Mouse (Mus musculus) limb, embryonic 14.5 days (tissue): ENCODE measurements around the gene Ccdc38. TPM values are rescaled to one million over a fixed set of nuclear protein-coding genes. Genes with fewer than 3 reads are reported as not detected.

Experiments used
- ATAC-seq: fragments of 200-750 bp; cut with Nextera tagmentation; 2 replicates; pipeline ENCODE4 v1.8.0; 2017; ENCODE audit warnings: low read depth, moderate number of reproducible peaks, moderate TSS enrichment; ENCODE audit not compliant: low FRiP score
- DNase-seq: peaks from one replicate; pipeline ENCODE4 v3.0.0-alpha.2; 2015; ENCODE audit warnings: low spot score
- H3K27ac ChIP-seq: fragments of 300-500 bp; sonication (generic); replicated peaks from 2 replicates; pipeline ENCODE4 v1.5.1; 2014; ENCODE audit warnings: low read depth, mild to moderate bottlenecking, low read length, moderate library complexity, mixed read lengths
- H3K27me3 ChIP-seq: fragments of 300-500 bp; sonication (generic); 2 replicates; pipeline ENCODE4 v1.6.1; 2014; ENCODE audit warnings: low read length, mixed read lengths; ENCODE audit not compliant: control insufficient read depth, insufficient read depth
- H3K36me3 ChIP-seq: fragments of 300-500 bp; sonication (generic); 2 replicates; pipeline ENCODE4 v1.6.1; 2014; ENCODE audit warnings: mild to moderate bottlenecking, low read length, moderate library complexity, mixed read lengths; ENCODE audit not compliant: control insufficient read depth, insufficient read depth
- H3K4me1 ChIP-seq: fragments of 300-500 bp; sonication (generic); 2 replicates; pipeline ENCODE4 v1.6.1; 2014; ENCODE audit warnings: antibody characterized with exemption, low read length, mixed read lengths; ENCODE audit not compliant: control insufficient read depth, insufficient read depth
- H3K4me2 ChIP-seq: fragments of 300-500 bp; sonication (generic); replicated peaks from 2 replicates; pipeline ENCODE4 v1.6.1; 2014; ENCODE audit warnings: low read depth, mild to moderate bottlenecking, low read length, moderate library complexity; ENCODE audit not compliant: severe bottlenecking
- H3K4me3 ChIP-seq: fragments of 300-500 bp; sonication (generic); replicated peaks from 2 replicates; pipeline ENCODE4 v1.5.1; 2014; ENCODE audit warnings: low read length
- H3K9ac ChIP-seq: fragments of 300-500 bp; sonication (generic); 2 replicates; pipeline ENCODE4 v1.6.1; 2014; ENCODE audit warnings: mild to moderate bottlenecking, low read depth, low read length, moderate library complexity; ENCODE audit not compliant: severe bottlenecking
- H3K9me3 ChIP-seq: fragments of 300-500 bp; sonication (generic); 2 replicates; pipeline ENCODE4 v1.6.1; 2016; ENCODE audit warnings: low read length; ENCODE audit not compliant: control insufficient read depth
- POLR2A ChIP-seq: fragments of 200-500 bp; IDR thresholded peaks from 2 replicates; pipeline ENCODE4 v1.8.0; 2012; ENCODE audit warnings: inconsistent platforms, mild to moderate bottlenecking, moderate library complexity, borderline replicate concordance; ENCODE audit not compliant: insufficient read depth, insufficient read length; ENCODE audit errors: extremely low read depth
- WGBS: fragments of 180-500 bp; shearing (Covaris S2); extraction: QIAGEN DNeasy Blood & Tissue Kit; methylation state at CpG from one replicate; pipeline ENCODE4 v1.1.7; 2014; 5-methylcytosine and 5-hydroxymethylcytosine counted together
- polyA plus RNA-seq, 2 experiments: library from polyadenylated mRNA; depleted of rRNA in 1 of 2; stranded (reverse) in 1 of 2; unstranded in 1 of 2; fragments of >200 nt; fragmentation: Nextera tagmentation in 1 of 2; extraction: Ambion mirVana in 1 of 2; gene quantifications; 2 replicates each; pipeline versions ENCODE4 v1.2.1 to v1.2.3; 2012 to 2014

The Ccdc38 gene
- polyA plus RNA-seq, 2 experiments: 0.01 to 0.39 TPM

- H3K9ac ChIP-seq: no peak overlapping the region
- H3K4me3 ChIP-seq: no peak overlapping the region
- no peaks in the 10 kb centered on the region for H3K4me1 ChIP-seq
- no peak overlapping the region for H3K4me2 ChIP-seq
- DNase-seq (no peak), ATAC-seq (no peak)
- H3K9me3 ChIP-seq: no peaks in the 10 kb centered on the region
- H3K36me3 ChIP-seq: no peaks in the 10 kb centered on the region
- H3K27me3 ChIP-seq: no peaks in the 10 kb centered on the region
- TF ChIP-seq POLR2A: no peak
- WGBS: 24% methylated on average over 1 of the region's 1 CpGs
- no peak overlapping the region for H3K27ac ChIP-seq
Measured at GRCm38 (mm10) chr10:93515419-93515818, 25.0 kb upstream of the Ccdc38 start.

DNA sequence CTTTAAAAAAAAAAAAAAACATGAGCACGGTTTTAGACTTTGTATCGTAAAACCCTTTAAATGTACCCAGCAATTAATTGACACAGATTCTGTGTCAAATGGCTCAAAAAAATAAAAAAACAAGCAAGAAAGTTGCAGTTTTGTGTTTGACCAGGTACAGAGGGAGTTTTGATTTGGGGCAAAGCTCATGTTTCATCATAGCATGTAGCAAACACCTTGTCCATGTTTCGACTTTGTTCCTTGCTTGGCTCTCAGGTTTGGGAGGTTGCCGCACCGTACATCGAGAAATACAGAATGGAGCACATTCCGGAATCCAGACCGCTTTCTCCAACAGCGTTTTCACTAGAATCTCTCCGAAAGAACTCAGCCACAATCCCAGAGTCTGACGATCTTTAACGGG lies 24.5 kb upstream of the Ccdc38 start:
- TF ChIP-seq POLR2A: no peak
- ATAC-seq (no peak), DNase-seq (no peak)
- WGBS: 69% methylated on average over 12 of the region's 12 CpGs
- no peaks in the 10 kb centered on the region for H3K27me3 ChIP-seq
- no peaks in the 10 kb centered on the region for H3K9me3 ChIP-seq
- H3K4me1 ChIP-seq: no peaks in the 10 kb centered on the region
- no peaks in the 10 kb centered on the region for H3K36me3 ChIP-seq
- no peak overlapping the region for H3K9ac ChIP-seq
- no peak overlapping the region for H3K27ac ChIP-seq
- H3K4me2 ChIP-seq: no peak overlapping the region
- no peak overlapping the region for H3K4me3 ChIP-seq

DNA sequence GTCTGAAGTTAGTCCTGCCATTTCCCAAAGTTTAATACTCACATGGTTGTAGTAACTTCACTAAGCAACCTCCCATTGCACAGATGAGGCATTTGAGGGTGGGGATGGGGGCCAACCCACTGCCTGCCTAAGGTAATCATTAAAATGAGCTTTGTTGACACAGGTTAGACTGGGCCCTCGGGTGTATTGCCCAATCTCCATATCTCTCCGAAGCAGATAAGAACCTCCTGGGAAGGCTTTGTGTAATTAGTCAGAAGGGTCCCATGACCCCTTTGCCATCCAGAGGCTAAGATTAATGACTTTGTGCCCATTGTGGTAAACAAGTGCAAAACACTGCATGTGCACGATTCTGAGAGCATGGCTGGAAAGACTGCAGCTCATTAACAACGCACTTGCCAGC lies 22.7 kb upstream of the Ccdc38 start:
- Histone ChIP-seq H3K4me3 (no peak overlapping the region), H3K9ac (no peak overlapping the region), H3K27me3 (no peaks in the 10 kb centered on the region), H3K4me1 (no peaks in the 10 kb centered on the region), H3K4me2 (no peak overlapping the region), H3K9me3 (no peaks in the 10 kb centered on the region), H3K27ac (no peak overlapping the region), H3K36me3 (no peaks in the 10 kb centered on the region)
- 50% methylated on average over 4 of the region's 4 CpGs for WGBS
- ATAC-seq: no peak
- no peak for TF ChIP-seq POLR2A
- no peak for DNase-seq

- no peak for TF ChIP-seq POLR2A
- Histone ChIP-seq H3K9me3 (no peaks in the 10 kb centered on the region), H3K4me3 (no peak overlapping the region), H3K4me1 (no peaks in the 10 kb centered on the region), H3K27ac (no peak overlapping the region), H3K9ac (no peak overlapping the region), H3K27me3 (no peaks in the 10 kb centered on the region), H3K36me3 (no peaks in the 10 kb centered on the region), H3K4me2 (no peak overlapping the region)
- ATAC-seq (no peak), DNase-seq (no peak)
- 85% methylated on average over 4 of the region's 4 CpGs for WGBS
Measured at GRCm38 (mm10) chr10:93518186-93518585, 22.2 kb upstream of the Ccdc38 start.

GRCm38 (mm10) chr10:93518620-93519019 lies 21.8 kb upstream of the Ccdc38 start:
- no peak for TF ChIP-seq POLR2A
- no peak for DNase-seq
- H3K9me3 ChIP-seq: no peaks in the 10 kb centered on the region
- no peak overlapping the region for H3K4me3 ChIP-seq
- H3K36me3 ChIP-seq: no peaks in the 10 kb centered on the region
- no peak overlapping the region for H3K27ac ChIP-seq
- no peaks in the 10 kb centered on the region for H3K4me1 ChIP-seq
- no peaks in the 10 kb centered on the region for H3K27me3 ChIP-seq
- ATAC-seq: no peak
- 86% methylated on average over 2 of the region's 2 CpGs for WGBS
- no peak overlapping the region for H3K4me2 ChIP-seq
- no peak overlapping the region for H3K9ac ChIP-seq

GRCm38 (mm10) chr10:93519159-93519558 lies 21.3 kb upstream of the Ccdc38 start:
- WGBS: 83% methylated on average over 8 of the region's 8 CpGs
- Histone ChIP-seq H3K4me3 (no peak overlapping the region), H3K4me2 (no peak overlapping the region), H3K4me1 (no peaks in the 10 kb centered on the region), H3K27me3 (no peaks in the 10 kb centered on the region), H3K27ac (no peak overlapping the region), H3K9me3 (no peaks in the 10 kb centered on the region), H3K36me3 (no peaks in the 10 kb centered on the region), H3K9ac (no peak overlapping the region)
- ATAC-seq: no peak
- no peak for DNase-seq
- TF ChIP-seq POLR2A: no peak
